Mouse (Mus musculus): ENCODE data around the gene Smok2b. TPM values are rescaled to one million over a fixed set of nuclear protein-coding genes. Genes with fewer than 3 reads are reported as not detected.
"Not testable (repeated sequence)": the region's sequence is repeated elsewhere in the genome, so short reads cannot be mapped to it uniquely, and the experiment has no call there.

Smok2b gene
- polyA plus RNA-seq (2014; fragmentation: Nextera tagmentation; extraction: Ambion mirVana): not detected in 2 replicates

DNA sequence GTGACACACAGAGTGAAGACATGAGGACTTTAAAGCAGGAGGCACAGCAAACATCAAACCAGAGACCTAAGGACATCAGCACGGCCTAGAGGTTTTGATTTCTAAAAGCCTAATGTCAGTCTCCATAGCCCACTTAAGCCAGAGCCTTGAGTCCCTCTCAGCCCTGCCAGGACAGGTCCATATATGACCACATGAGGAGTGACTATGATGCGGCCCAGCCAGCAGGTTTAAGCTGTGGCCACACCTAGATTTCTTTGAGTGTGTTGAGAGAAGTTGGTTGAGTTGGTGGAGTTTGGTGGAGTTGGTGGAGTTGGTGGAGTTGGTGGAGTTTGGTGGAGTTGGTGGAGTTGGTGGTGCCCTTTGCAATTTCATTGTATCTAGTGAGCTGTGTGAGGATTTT lies at the start of gene Smok2b:
Smok2b (plus strand) TSS at position 301 of the 400 bp plus-strand sequence.
- H3K36me3 ChIP-seq (ENCODE audit: control insufficient read depth, insufficient read depth, low read length); H3K27me3 ChIP-seq (ENCODE audit: control insufficient read depth, insufficient read depth, low read length); H3K4me2 ChIP-seq (ENCODE audit: low read length); H3K4me3 ChIP-seq (ENCODE audit: control insufficient read depth in 1 of 2, insufficient read depth in 1 of 2, low read depth in 1 of 2, low read length in 2 of 2); H3K9ac ChIP-seq (ENCODE audit: low read length); H3K4me1 ChIP-seq (ENCODE audit: control insufficient read depth in 2 of 2, insufficient read depth in 2 of 2, low read length in 2 of 2); H3K27ac ChIP-seq (replicated peaks in 1 of 2; ENCODE audit: control insufficient read depth in 1 of 2, insufficient read depth in 1 of 2, low read depth in 2 of 2, low read length in 2 of 2); ATAC-seq (ENCODE audit: insufficient number of reproducible peaks, insufficient read depth, low FRiP score, low read depth): not testable (repeated sequence)
- peaks cover 80% of the 10 kb centered on the region for H3K9me3 ChIP-seq (ENCODE audit: control insufficient read depth, low read length)
- 67% methylated on average over 2 of the region's 2 CpGs for WGBS

- not testable (repeated sequence) for ATAC-seq (ENCODE audit: insufficient number of reproducible peaks, insufficient read depth, low FRiP score, low read depth); H3K4me3 ChIP-seq (ENCODE audit: control insufficient read depth in 1 of 2, insufficient read depth in 1 of 2, low read depth in 1 of 2, low read length in 2 of 2); H3K27me3 ChIP-seq (ENCODE audit: control insufficient read depth, insufficient read depth, low read length); H3K36me3 ChIP-seq (ENCODE audit: control insufficient read depth, insufficient read depth, low read length); H3K27ac ChIP-seq (replicated peaks in 1 of 2; ENCODE audit: control insufficient read depth in 1 of 2, insufficient read depth in 1 of 2, low read depth in 2 of 2, low read length in 2 of 2); H3K9ac ChIP-seq (ENCODE audit: low read length); H3K4me2 ChIP-seq (ENCODE audit: low read length); H3K4me1 ChIP-seq (ENCODE audit: control insufficient read depth in 2 of 2, insufficient read depth in 2 of 2, low read length in 2 of 2)
- H3K9me3 ChIP-seq (ENCODE audit: control insufficient read depth, low read length): peaks cover 19% of the 10 kb centered on the region
- 84% methylated on average over 5 of the region's 5 CpGs for WGBS
Observed at GRCm38 (mm10) chr17:13180491-13180890, 49.6 kb upstream of the Smok2b start.

DNA sequence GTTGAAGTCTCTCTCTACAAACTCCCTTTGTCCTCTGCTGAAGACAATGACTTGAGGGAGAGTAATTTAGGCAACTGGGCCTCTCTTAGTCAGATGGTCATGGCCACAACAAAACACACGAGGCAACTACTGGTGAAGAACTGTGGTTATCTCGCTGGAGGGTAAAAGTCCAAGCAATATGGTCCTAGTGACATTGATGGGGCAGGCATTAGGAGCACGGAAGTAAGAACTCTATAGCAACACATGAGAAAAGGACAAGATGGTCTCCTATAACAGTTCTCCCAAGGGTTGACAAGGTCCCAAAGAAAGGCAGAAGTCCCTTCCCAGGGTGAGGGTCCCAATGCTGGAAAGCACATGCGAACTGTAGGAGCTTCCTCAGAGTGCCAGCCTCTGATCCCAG lies 47.3 kb upstream of the Smok2b start:
- not testable (repeated sequence) for ATAC-seq (ENCODE audit: insufficient number of reproducible peaks, insufficient read depth, low FRiP score, low read depth); H3K27ac ChIP-seq (replicated peaks in 1 of 2; ENCODE audit: control insufficient read depth in 1 of 2, insufficient read depth in 1 of 2, low read depth in 2 of 2, low read length in 2 of 2); H3K36me3 ChIP-seq (ENCODE audit: control insufficient read depth, insufficient read depth, low read length); H3K4me1 ChIP-seq (ENCODE audit: control insufficient read depth in 2 of 2, insufficient read depth in 2 of 2, low read length in 2 of 2); H3K4me2 ChIP-seq (ENCODE audit: low read length); H3K27me3 ChIP-seq (ENCODE audit: control insufficient read depth, insufficient read depth, low read length); H3K9ac ChIP-seq (ENCODE audit: low read length); H3K4me3 ChIP-seq (ENCODE audit: control insufficient read depth in 1 of 2, insufficient read depth in 1 of 2, low read depth in 1 of 2, low read length in 2 of 2)
- H3K9me3 ChIP-seq (ENCODE audit: control insufficient read depth, low read length): peaks cover 39% of the 10 kb centered on the region
- WGBS: 46% methylated on average over 2 of the region's 4 CpGs

GRCm38 (mm10) chr17:13184514-13184913 lies 45.5 kb upstream of the Smok2b start:
- not testable (repeated sequence) for H3K9ac ChIP-seq (ENCODE audit: low read length); ATAC-seq (ENCODE audit: insufficient number of reproducible peaks, insufficient read depth, low FRiP score, low read depth); H3K4me2 ChIP-seq (ENCODE audit: low read length); H3K4me3 ChIP-seq (ENCODE audit: control insufficient read depth in 1 of 2, insufficient read depth in 1 of 2, low read depth in 1 of 2, low read length in 2 of 2); H3K27me3 ChIP-seq (ENCODE audit: control insufficient read depth, insufficient read depth, low read length); H3K36me3 ChIP-seq (ENCODE audit: control insufficient read depth, insufficient read depth, low read length); H3K4me1 ChIP-seq (ENCODE audit: control insufficient read depth in 2 of 2, insufficient read depth in 2 of 2, low read length in 2 of 2); H3K27ac ChIP-seq (replicated peaks in 1 of 2; ENCODE audit: control insufficient read depth in 1 of 2, insufficient read depth in 1 of 2, low read depth in 2 of 2, low read length in 2 of 2)
- peaks cover 43% of the 10 kb centered on the region for H3K9me3 ChIP-seq (ENCODE audit: control insufficient read depth, low read length)
- WGBS: 86% methylated on average over 4 of the region's 5 CpGs

DNA sequence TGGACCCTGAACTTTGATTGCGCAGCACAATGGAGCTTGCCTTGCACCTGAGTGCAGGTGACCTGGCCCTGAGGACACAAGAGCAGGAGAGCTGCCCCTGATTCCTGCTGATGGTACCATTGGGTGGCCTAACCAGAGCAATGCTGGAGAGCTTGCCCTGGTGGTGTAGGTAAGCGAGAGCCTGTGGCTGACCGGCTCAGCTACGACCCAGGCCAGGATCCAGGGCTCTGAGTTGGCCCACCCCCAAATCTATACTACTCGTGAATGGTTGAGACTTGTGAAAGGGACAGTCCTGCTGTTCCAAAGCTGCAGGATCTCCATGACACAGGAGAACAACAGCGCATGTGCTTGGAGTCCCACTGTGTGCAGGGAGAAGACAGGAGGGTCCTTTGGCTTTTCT lies 43.5 kb upstream of the Smok2b start:
- not testable (repeated sequence) for H3K4me2 ChIP-seq (ENCODE audit: low read length); H3K4me1 ChIP-seq (ENCODE audit: control insufficient read depth in 2 of 2, insufficient read depth in 2 of 2, low read length in 2 of 2); H3K9ac ChIP-seq (ENCODE audit: low read length); H3K4me3 ChIP-seq (ENCODE audit: control insufficient read depth in 1 of 2, insufficient read depth in 1 of 2, low read depth in 1 of 2, low read length in 2 of 2); H3K27ac ChIP-seq (replicated peaks in 1 of 2; ENCODE audit: control insufficient read depth in 1 of 2, insufficient read depth in 1 of 2, low read depth in 2 of 2, low read length in 2 of 2); H3K27me3 ChIP-seq (ENCODE audit: control insufficient read depth, insufficient read depth, low read length); ATAC-seq (ENCODE audit: insufficient number of reproducible peaks, insufficient read depth, low FRiP score, low read depth); H3K36me3 ChIP-seq (ENCODE audit: control insufficient read depth, insufficient read depth, low read length)
- peaks cover 42% of the 10 kb centered on the region for H3K9me3 ChIP-seq (ENCODE audit: control insufficient read depth, low read length)
- whole genome bisulfite sequencing: 72% methylated on average over 6 of the region's 6 CpGs

DNA sequence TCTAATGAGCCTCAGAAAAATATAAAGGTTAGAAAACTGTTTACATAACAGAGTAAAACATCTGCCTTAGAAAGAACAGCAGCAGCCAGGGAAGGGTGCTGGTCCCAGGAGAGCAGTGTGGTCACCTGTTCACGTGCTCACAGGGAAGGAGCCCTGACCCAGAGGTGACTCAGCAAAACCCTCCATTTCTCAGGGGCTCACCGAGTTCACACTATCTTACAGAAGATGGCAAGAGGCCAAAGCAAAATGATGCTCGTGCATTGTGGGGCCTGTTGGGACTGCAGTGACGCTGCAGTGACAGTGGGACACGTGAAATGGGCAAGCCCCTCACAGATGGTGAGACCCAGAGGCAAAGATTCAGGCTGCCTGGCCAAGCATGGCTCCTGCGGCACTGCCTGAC lies 42.4 kb upstream of the Smok2b start:
- H3K27me3 ChIP-seq (ENCODE audit: control insufficient read depth, insufficient read depth, low read length); H3K4me3 ChIP-seq (ENCODE audit: control insufficient read depth in 1 of 2, insufficient read depth in 1 of 2, low read depth in 1 of 2, low read length in 2 of 2); H3K27ac ChIP-seq (replicated peaks in 1 of 2; ENCODE audit: control insufficient read depth in 1 of 2, insufficient read depth in 1 of 2, low read depth in 2 of 2, low read length in 2 of 2); ATAC-seq (ENCODE audit: insufficient number of reproducible peaks, insufficient read depth, low FRiP score, low read depth); H3K9ac ChIP-seq (ENCODE audit: low read length); H3K4me2 ChIP-seq (ENCODE audit: low read length); H3K36me3 ChIP-seq (ENCODE audit: control insufficient read depth, insufficient read depth, low read length); H3K4me1 ChIP-seq (ENCODE audit: control insufficient read depth in 2 of 2, insufficient read depth in 2 of 2, low read length in 2 of 2): not testable (repeated sequence)
- 50% methylated on average over 5 of the region's 6 CpGs for WGBS
- H3K9me3 ChIP-seq (ENCODE audit: control insufficient read depth, low read length): peaks cover 41% of the 10 kb centered on the region

DNA sequence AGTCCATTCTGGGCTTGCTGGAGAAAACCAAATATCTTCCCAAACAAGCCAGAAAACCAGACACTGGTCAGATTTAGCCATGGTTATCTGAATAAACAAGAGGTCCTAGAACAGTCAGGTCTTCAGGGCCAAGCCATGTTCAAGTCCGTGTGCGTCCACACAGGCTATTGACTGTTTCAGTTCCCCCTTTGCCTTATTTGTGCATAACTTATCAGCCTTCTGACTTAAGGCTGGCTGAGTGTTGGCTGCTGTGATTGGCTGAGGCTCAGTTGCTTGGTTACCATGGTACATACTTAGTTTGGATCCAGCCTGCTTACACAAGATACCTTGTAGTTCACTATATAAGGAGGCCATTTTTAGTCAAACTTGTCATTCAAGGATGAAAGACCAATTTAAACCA lies 41.2 kb upstream of the Smok2b start:
- H3K4me3 ChIP-seq (ENCODE audit: control insufficient read depth in 1 of 2, insufficient read depth in 1 of 2, low read depth in 1 of 2, low read length in 2 of 2); H3K27me3 ChIP-seq (ENCODE audit: control insufficient read depth, insufficient read depth, low read length); ATAC-seq (ENCODE audit: insufficient number of reproducible peaks, insufficient read depth, low FRiP score, low read depth); H3K27ac ChIP-seq (replicated peaks in 1 of 2; ENCODE audit: control insufficient read depth in 1 of 2, insufficient read depth in 1 of 2, low read depth in 2 of 2, low read length in 2 of 2); H3K4me2 ChIP-seq (ENCODE audit: low read length); H3K9ac ChIP-seq (ENCODE audit: low read length); H3K4me1 ChIP-seq (ENCODE audit: control insufficient read depth in 2 of 2, insufficient read depth in 2 of 2, low read length in 2 of 2); H3K36me3 ChIP-seq (ENCODE audit: control insufficient read depth, insufficient read depth, low read length): not testable (repeated sequence)
- 66% methylated on average over 2 of the region's 2 CpGs for WGBS
- H3K9me3 ChIP-seq (ENCODE audit: control insufficient read depth, low read length): peaks cover 38% of the 10 kb centered on the region

GRCm38 (mm10) chr17:13190836-13191583 lies 39.0 kb upstream of the Smok2b start:
- peaks cover 40% of the 10 kb centered on the region for H3K9me3 ChIP-seq (ENCODE audit: control insufficient read depth, low read length)
- H3K4me1 ChIP-seq (ENCODE audit: control insufficient read depth in 2 of 2, insufficient read depth in 2 of 2, low read length in 2 of 2); H3K36me3 ChIP-seq (ENCODE audit: control insufficient read depth, insufficient read depth, low read length); ATAC-seq (ENCODE audit: insufficient number of reproducible peaks, insufficient read depth, low FRiP score, low read depth); H3K27ac ChIP-seq (replicated peaks in 1 of 2; ENCODE audit: control insufficient read depth in 1 of 2, insufficient read depth in 1 of 2, low read depth in 2 of 2, low read length in 2 of 2); H3K9ac ChIP-seq (ENCODE audit: low read length); H3K4me2 ChIP-seq (ENCODE audit: low read length); H3K4me3 ChIP-seq (ENCODE audit: control insufficient read depth in 1 of 2, insufficient read depth in 1 of 2, low read depth in 1 of 2, low read length in 2 of 2); H3K27me3 ChIP-seq (ENCODE audit: control insufficient read depth, insufficient read depth, low read length): not testable (repeated sequence)
- 71% methylated on average over 10 of the region's 10 CpGs for WGBS
